Mouse (Mus musculus): ENCODE measurements around the gene Insl5. TPM values are rescaled to one million over a fixed set of nuclear protein-coding genes. Genes with fewer than 3 reads are reported as not detected.

Insl5 gene
- total RNA-seq, 2 experiments from 2014 or later, result not detected

DNA sequence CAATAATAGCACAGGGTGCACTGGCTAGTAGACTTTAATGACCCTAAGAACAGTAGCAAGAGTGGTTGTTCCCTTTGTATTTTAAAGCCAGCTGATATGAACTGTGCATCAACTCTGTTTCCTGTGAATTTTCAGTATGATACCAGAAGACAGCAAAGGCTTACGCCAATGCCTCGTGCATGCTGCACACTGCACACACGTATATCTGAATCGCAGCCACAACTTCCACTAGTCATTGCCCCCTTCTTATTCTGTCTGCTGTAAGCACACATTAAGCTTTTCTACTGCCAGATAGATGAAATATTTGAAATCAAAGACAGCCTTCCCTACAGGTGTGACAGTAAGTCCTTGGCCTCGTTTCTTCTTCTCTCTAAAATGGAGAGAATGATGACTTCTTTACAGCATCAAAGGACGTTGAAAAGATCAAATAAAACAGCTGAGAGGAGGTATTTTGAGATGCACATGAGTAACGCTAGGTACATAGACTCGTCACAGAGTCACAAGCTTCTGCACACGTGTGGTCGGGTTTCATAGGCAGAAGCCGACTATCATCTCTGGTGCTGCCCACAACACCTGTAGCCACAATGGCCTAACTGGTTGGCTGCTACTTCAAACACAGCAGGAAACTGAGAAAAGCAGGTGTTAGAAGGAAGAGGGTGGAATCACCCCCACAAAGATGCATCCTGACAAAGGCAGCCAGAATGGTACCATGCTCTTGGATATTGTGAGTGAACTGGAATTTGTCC is 35.9 kb downstream of the Insl5 start:
- ATAC-seq (ENCODE audit: poor library complexity, severe bottlenecking), result no peak

DNA sequence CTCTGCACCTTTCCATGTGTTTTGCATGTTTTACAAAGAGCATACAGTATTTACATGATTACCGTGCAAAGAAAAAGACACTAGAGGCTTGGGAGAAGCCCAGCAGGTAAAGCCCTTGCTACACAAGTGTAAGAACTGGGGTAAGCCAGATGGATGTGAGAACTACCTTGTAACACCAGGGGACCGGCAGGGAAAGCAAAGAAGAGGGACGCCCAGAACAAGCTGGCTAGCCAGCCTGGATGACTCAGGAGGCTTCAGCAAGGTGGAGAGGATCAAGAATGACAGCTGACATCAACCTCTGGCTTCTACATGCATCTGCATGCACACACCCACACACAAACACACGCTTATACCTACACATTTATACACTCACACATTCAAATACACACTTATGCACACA is 36.6 kb downstream of the Insl5 start:
- ATAC-seq (ENCODE audit: poor library complexity, severe bottlenecking), result no peak

- no peak for ATAC-seq (ENCODE audit: poor library complexity, severe bottlenecking)
Observed at GRCm38 (mm10) chr4:102989391-102989790, 37.3 kb downstream of the Insl5 start.

DNA sequence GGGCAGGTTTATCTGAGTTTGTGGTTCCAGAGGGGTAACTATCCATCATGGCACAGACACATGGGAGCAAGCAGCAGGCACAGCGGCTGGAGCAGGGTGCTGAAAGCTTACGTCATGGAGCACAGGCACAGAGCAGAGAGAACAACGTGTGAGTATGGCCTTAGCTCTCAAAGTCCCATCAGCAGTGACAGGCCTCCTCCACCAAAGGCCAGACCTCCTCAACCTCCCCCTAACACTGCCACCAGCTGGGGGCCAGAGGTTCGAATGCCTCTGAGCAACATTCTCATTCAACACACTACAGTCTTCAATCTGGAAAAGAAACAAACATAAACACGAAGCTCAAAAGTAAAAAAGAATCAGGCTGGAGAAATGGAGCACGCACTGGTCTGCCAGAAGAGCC is 38.1 kb downstream of the Insl5 start:
- ATAC-seq (ENCODE audit: poor library complexity, severe bottlenecking), result no peak

DNA sequence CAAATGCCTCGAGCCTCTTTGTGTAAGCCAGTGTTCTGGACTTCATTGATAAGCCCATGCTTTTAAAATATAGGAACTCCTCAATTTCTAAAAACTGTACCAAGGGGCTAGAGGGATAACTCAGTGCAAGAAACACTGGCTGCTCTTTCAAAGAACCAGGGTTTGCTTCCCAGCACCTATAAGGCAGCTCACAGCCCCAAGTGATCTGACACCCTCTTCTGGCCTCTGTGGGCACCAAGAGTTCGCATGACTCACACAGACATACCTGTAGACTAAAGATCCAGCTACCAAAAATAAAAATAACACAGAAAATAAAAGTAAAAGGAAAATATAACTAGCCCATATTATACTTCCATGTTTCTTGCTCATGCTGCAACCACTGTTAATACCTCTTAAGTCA is 38.9 kb downstream of the Insl5 start:
- no peak for ATAC-seq (ENCODE audit: poor library complexity, severe bottlenecking)

- ATAC-seq (ENCODE audit: poor library complexity, severe bottlenecking), result no peak
Observed at GRCm38 (mm10) chr4:102987325-102987724, 39.3 kb downstream of the Insl5 start.

GRCm38 (mm10) chr4:102986917-102987316 is 39.7 kb downstream of the Insl5 start:
- ATAC-seq (ENCODE audit: poor library complexity, severe bottlenecking), result peak; percentile 89

- no peak for ATAC-seq (ENCODE audit: poor library complexity, severe bottlenecking)
Observed at GRCm38 (mm10) chr4:102986173-102986572, 40.5 kb downstream of the Insl5 start.

- ATAC-seq (ENCODE audit: poor library complexity, severe bottlenecking), result peak; percentile 48
Observed at GRCm38 (mm10) chr4:102981709-102982108, 44.9 kb downstream of the Insl5 start.

DNA sequence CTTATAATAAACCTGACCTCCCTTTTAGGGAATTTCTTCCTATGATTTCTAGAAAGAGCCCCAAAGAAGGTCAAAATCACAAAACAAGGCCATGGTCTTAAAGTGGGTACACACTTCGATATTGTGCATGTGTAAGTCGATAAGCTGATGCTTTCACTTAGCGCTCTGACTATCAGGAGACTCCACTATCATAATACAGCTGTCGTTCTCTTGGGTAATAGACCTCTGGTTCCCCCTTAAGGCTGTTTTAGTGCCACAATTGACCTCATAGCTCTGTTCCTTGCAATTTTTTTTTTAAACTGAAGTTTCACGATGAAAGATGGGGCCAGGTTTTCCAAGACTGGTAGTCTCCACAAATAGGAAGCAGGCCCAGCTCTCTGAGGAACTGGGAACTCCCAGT is 47.3 kb downstream of the Insl5 start:
- peak; percentile 54 for ATAC-seq (ENCODE audit: poor library complexity, severe bottlenecking)

GRCm38 (mm10) chr4:102978440-102978839 is 48.2 kb downstream of the Insl5 start, which contains the start of gene Tctex1d1:
Gene Tctex1d1 (plus strand): TSS chr4:102978606.
- ATAC-seq (ENCODE audit: poor library complexity, severe bottlenecking), result peak; percentile 44

DNA sequence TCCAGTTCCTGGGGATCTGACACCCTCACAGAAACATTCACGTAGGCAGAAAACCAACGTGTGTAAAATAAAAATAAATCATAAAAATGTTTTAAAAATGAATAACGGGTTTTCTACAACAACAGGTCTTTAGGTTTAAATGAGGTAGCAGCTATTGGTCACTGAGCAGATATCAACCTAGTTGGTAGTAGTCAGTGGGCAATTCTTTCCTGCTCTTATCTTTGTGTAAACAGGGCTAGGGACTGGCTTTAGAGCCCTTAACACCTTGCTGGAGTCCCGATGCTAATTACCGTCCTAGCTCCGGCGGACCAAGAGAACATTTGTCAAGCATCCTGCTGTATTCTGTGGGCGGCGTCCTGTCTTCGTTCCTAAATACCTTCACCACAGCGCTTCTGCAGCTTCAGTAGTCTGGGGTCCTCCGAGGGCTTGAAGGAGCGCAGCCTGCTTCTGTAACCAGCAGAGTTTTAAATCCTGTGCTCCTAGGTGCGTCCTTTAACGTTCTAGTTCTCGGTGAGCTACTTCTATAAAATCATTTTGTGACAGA is 48.8 kb downstream of the Insl5 start:
- no peak for ATAC-seq (ENCODE audit: poor library complexity, severe bottlenecking)

DNA sequence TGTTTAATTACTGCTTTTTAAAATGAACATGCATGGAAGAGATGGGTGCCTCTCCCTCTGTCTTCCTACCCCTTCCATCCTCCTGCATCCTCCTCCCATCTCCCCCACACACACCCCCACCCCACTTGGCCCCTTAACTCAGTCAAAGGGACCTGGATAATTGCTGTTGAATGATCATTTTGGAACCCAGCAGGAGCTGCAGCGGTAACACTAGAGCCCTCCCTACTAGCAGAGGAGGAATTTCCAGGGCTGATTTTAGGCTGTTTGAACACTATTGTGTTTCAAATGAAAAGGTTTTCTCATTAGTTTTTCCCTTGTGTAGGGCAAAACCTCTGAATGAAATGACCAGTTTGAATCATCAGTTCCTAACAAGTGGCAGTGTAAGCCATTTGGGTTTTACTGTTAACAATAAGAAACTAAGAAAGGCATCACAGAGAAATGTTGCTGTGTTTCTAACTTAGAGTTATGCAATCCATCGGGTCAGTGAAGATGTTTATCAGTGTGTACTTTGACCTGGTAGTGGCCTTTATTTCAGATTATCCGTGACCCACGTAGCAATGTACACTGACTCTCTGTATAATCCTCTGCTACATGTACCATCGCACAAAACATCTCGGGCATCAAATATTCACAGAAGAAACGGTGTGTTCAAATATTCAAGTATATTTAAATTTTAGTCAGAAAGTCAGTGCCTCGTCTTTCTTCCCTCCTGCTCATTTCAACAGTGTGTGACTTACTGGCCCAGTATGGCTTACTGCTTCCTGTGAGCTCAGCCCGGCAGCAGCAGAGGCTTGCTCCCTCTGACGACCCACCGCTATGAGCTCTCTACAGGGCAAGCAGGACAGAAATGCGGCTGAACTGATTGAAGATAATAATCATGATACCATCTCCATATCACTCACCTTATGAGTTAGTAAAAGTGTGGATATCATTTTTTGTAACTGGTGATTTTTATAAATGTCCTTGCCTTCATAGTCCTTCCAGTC is 50.1 kb downstream of the Insl5 start:
- ATAC-seq (ENCODE audit: poor library complexity, severe bottlenecking), result no peak

DNA sequence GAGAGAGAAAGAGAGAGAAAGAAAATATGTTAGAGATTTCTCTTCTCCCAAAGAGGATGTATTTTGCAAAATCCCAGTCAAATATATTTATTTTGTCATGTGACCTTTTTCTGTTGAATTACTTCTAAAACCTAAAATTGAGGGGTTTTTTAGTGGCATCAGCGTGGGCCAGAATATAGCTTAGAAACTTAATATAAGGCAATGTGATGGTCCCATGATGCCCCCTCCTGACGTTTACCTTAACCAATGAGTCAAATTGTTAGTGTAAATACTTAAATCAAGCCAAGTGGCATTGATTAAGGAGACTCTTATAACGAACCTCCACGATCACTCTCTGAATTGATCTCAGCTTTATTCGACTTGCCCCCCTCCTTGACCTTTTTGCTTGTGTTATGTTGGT is 52.5 kb downstream of the Insl5 start:
- ATAC-seq (ENCODE audit: poor library complexity, severe bottlenecking), result no peak

GRCm38 (mm10) chr4:102972071-102972470 is 54.6 kb downstream of the Insl5 start:
- ATAC-seq (ENCODE audit: poor library complexity, severe bottlenecking), result peak; percentile 20; the same call in 1 of the 2 replicates

DNA sequence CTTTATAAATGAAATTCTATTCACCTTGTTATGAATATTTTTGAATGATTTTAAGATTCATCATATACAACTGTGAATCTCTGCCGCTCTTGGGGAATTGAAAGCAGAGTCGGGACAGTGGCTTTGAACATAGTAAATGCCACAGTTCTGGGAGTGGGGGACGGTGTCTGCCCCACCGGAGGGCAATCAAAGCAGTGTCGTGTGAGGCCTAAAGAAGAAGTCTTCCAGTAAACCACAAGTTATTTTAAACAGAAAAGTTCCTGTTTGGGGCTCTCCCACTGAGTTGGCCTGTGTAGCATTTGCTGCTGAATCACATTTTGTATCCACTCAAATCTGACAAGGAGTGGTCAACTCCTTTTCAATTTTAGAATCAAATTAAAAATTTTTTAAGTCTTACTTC is 55.5 kb downstream of the Insl5 start:
- peak; percentile 51; the same call in 1 of the 2 replicates for ATAC-seq (ENCODE audit: poor library complexity, severe bottlenecking)

DNA sequence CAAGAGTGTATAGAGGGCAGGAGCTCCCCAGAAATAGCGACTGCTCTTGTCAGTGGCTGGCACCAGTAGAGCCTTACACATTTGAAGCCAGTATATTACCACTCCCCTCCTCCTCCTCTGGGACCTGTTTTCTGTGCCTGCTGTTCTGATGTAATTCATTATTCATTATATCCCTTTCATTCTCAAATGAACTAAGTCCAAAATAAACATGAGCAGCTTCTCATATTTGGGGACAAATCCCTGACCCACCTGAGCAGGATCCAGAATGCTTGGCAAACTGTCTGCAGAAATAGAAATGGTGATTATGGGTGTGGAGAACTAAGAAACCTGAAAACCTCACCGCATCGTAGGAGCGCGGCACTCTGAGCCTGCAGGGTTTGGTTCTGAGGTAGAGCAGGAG is 57.0 kb downstream of the Insl5 start:
- no peak for ATAC-seq (ENCODE audit: poor library complexity, severe bottlenecking)

All from megakaryocyte, adult 5-6 weeks (primary cell).